Mouse (Mus musculus): ENCODE data around the gene Rad54l2.
A peak's percentile ranks its signal among the peaks of the same experiment; 100 is the strongest.

The Rad54l2 gene

GRCm38 (mm10) chr9:106676571-106676970 is 112.4 kb downstream of the Rad54l2 start:
- no peak for DNase-seq (ENCODE audit: low read depth, low spot score)

GRCm38 (mm10) chr9:106675965-106676364 is 113.0 kb downstream of the Rad54l2 start:
- DNase-seq (ENCODE audit: low read depth, low spot score): no peak

- DNase-seq (ENCODE audit: low read depth, low spot score): peak; percentile 87
Measured at GRCm38 (mm10) chr9:106675480-106675879, 113.5 kb downstream of the Rad54l2 start.

- DNase-seq (ENCODE audit: low read depth, low spot score): no peak
Measured at GRCm38 (mm10) chr9:106673860-106674259, 115.1 kb downstream of the Rad54l2 start.

- no peak for DNase-seq (ENCODE audit: low read depth, low spot score)
Measured at GRCm38 (mm10) chr9:106664856-106665255, 124.1 kb downstream of the Rad54l2 start.

GRCm38 (mm10) chr9:106664433-106664832 is 124.6 kb downstream of the Rad54l2 start:
- DNase-seq (ENCODE audit: low read depth, low spot score): no peak

GRCm38 (mm10) chr9:106663200-106663599 is 125.8 kb downstream of the Rad54l2 start:
- no peak for DNase-seq (ENCODE audit: low read depth, low spot score)

- no peak for DNase-seq (ENCODE audit: low read depth, low spot score)
Measured at GRCm38 (mm10) chr9:106659935-106660334, 129.1 kb downstream of the Rad54l2 start.

GRCm38 (mm10) chr9:106659441-106659840 is 129.6 kb downstream of the Rad54l2 start:
- peak; percentile 41 for DNase-seq (ENCODE audit: low read depth, low spot score)

GRCm38 (mm10) chr9:106657592-106657991 is 131.4 kb downstream of the Rad54l2 start:
- no peak for DNase-seq (ENCODE audit: low read depth, low spot score)

GRCm38 (mm10) chr9:106656820-106657219 is 132.2 kb downstream of the Rad54l2 start:
- no peak for DNase-seq (ENCODE audit: low read depth, low spot score)

- peak; percentile 88 for DNase-seq (ENCODE audit: low read depth, low spot score)
Measured at GRCm38 (mm10) chr9:106655884-106656720, 132.9 kb downstream of the Rad54l2 start, which contains the start of gene Grm2. Gene Grm2, minus strand, starts transcription at chr9:106656082.

- DNase-seq (ENCODE audit: low read depth, low spot score): no peak
Measured at GRCm38 (mm10) chr9:106652720-106653119, 136.3 kb downstream of the Rad54l2 start.

- no peak for DNase-seq (ENCODE audit: low read depth, low spot score)
Measured at GRCm38 (mm10) chr9:106647226-106647625, 141.8 kb downstream of the Rad54l2 start.

- no peak for DNase-seq (ENCODE audit: low read depth, low spot score)
Measured at GRCm38 (mm10) chr9:106645684-106646271, 143.2 kb downstream of the Rad54l2 start.

GRCm38 (mm10) chr9:106643787-106644186 is 145.2 kb downstream of the Rad54l2 start:
- DNase-seq (ENCODE audit: low read depth, low spot score): peak; percentile 37

GRCm38 (mm10) chr9:106643128-106643527 is 145.9 kb downstream of the Rad54l2 start:
- peak; percentile 88 for DNase-seq (ENCODE audit: low read depth, low spot score)

GRCm38 (mm10) chr9:106641346-106641745 is 147.6 kb downstream of the Rad54l2 start:
- no peak for DNase-seq (ENCODE audit: low read depth, low spot score)

GRCm38 (mm10) chr9:106638154-106638553 is 150.8 kb downstream of the Rad54l2 start:
- no peak for DNase-seq (ENCODE audit: low read depth, low spot score)

Data from mesoderm, embryonic 11.5 days (tissue).